Mouse (Mus musculus): ENCODE data around the gene Huwe1. TPM values are rescaled to one million over a fixed set of nuclear protein-coding genes. Genes with fewer than 3 reads are reported as not detected.

The Huwe1 gene
- 122 and 135 TPM in 2 replicates for polyA plus RNA-seq (2012; rRNA removed)

DNA sequence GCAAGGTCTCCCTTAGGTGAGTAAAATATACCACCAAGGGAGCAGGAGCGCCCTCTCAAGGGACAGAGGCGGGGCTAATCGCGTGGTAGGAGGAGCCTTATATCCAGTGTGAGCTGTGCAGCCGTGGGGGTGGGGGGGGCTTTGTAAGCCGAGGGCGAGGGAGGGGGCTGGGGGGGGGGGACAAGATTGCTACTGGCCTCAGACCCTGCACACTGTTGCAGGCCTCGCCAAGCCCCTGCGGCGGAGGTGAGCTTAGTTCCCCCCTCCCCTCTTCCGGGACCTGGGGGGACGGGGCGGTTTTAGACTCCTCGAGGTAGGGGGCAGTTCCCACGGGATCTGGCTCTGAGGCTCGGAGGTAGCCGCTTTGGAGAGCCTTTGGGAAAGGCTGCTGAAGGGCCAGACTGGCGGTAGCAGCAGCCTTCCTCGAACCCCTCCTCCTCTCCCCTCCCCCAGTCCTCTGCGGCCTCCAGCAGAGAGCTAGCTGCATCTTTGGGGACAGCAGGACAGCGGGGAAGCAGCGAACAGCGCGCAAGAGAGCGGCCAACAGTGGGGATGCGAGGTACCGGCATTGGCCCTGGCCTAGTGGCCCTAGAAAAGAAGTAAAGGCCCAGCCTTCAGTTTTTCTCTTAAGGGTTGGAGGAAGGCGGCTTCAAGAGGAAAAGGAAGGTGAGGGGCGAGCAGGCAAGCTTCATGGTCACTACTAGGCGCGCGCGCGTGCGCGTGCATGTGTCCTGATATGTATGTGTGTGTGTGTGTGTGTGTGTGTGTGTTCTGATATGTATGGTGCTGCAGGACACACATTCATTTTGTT is at the start of gene Huwe1:
TSS of gene Huwe1 (plus strand) at position 107 of the 811 bp plus-strand sequence.

Other genes with a start within 250 kb of the Huwe1 start
- gene Hsd17b10, start 201.0 kb downstream of the Huwe1 start, polyA plus RNA-seq (2012; rRNA removed) = 70.7 and 77.8 TPM in 2 replicates
- gene Ribc1, start 215.5 kb downstream of the Huwe1 start, polyA plus RNA-seq (2012; rRNA removed) = 1.0 and 1.6 TPM in 2 replicates
- 75.3 and 85.3 TPM in 2 replicates for gene Smc1a, start 215.6 kb downstream of the Huwe1 start, polyA plus RNA-seq (2012; rRNA removed)